Mouse (Mus musculus) megakaryocyte, embryonic 14.5 days (primary cell): Measurements from ENCODE around the gene Rnf17. TPM values are rescaled to one million over a fixed set of nuclear protein-coding genes. Genes with fewer than 3 reads are reported as not detected.
A peak's percentile ranks its signal among the peaks of the same experiment; 100 is the strongest.

Experiments
- H3K27me3 ChIP-seq: replicated peaks from 2 replicates; pipeline ENCODE3; 2012; ENCODE audit warnings: inconsistent platforms
- H3K36me3 ChIP-seq: replicated peaks from 2 replicates; pipeline ENCODE3; 2012; ENCODE audit warnings: low read length, inconsistent platforms, mixed read lengths
- H3K4me1 ChIP-seq: 2 replicates; pipeline ENCODE4 v1.6.1; 2012; ENCODE audit warnings: inconsistent platforms
- H3K4me3 ChIP-seq: replicated peaks from 2 replicates; pipeline ENCODE3; 2012; ENCODE audit warnings: moderate library complexity, mild to moderate bottlenecking, inconsistent platforms
- H3K9me3 ChIP-seq: 2 replicates; pipeline ENCODE4 v1.6.1; 2012; ENCODE audit warnings: inconsistent platforms
- FLI1 ChIP-seq: IDR thresholded peaks from 2 replicates; pipeline ENCODE4 v1.6.1; 2012; ENCODE audit warnings: low read length, inconsistent platforms, mixed read lengths
- GATA1 ChIP-seq: IDR thresholded peaks from 3 replicates; pipeline ENCODE4 v1.6.1; 2012; ENCODE audit warnings: mixed read lengths, low read length, inconsistent platforms, borderline replicate concordance
- polyA plus RNA-seq: library from polyadenylated mRNA; stranded (reverse); fragments of >175 nt; gene quantifications from 2 replicates; pipeline ENCODE4 v1.2.3, GENCODE M21; 2012; ENCODE audit warnings: low replicate concordance; ENCODE audit not compliant: insufficient read depth

The Rnf17 gene
- not detected in 2 replicates for polyA plus RNA-seq

- peaks cover 3% of the 10 kb centered on the region for H3K27me3 ChIP-seq
- TF ChIP-seq FLI1 (no peak), GATA1 (no peak)
- H3K4me3 ChIP-seq = peak within 1 kb of the TSS; percentile 71
- no peaks in the 10 kb centered on the region for H3K4me1 ChIP-seq
- H3K36me3 ChIP-seq = no peaks in the 10 kb centered on the region
- H3K9me3 ChIP-seq = 0 out of 2 replicates have a peak, but pooled peaks cover 3% of the 10 kb centered on the region
These were observed at the start of gene Rnf17 for GRCm38 (mm10) chr14:56402311-56403071. Gene Rnf17, plus strand, starts transcription at chr14:56402581.

- Histone ChIP-seq H3K36me3 (no peaks in the 10 kb centered on the region), H3K4me3 (no peak overlapping the region), H3K9me3 (no peaks in the 10 kb centered on the region), H3K27me3 (peaks cover 31% of the 10 kb centered on the region), H3K4me1 (no peaks in the 10 kb centered on the region)
- TF ChIP-seq GATA1 (no peak), FLI1 (no peak)
These were observed 47.6 kb upstream of the Rnf17 start for GRCm38 (mm10) chr14:56354803-56355202.

- H3K9me3 ChIP-seq = no peaks in the 10 kb centered on the region
- no peak overlapping the region for H3K4me3 ChIP-seq
- no peaks in the 10 kb centered on the region for H3K4me1 ChIP-seq
- TF ChIP-seq FLI1 = no peak
- no peak for TF ChIP-seq GATA1
- H3K36me3 ChIP-seq = no peaks in the 10 kb centered on the region
- H3K27me3 ChIP-seq = peaks cover 31% of the 10 kb centered on the region
These were observed 47.0 kb upstream of the Rnf17 start for GRCm38 (mm10) chr14:56355396-56355795.

- Histone ChIP-seq H3K27me3 (peaks cover 28% of the 10 kb centered on the region), H3K4me3 (no peak overlapping the region), H3K9me3 (no peaks in the 10 kb centered on the region), H3K36me3 (no peaks in the 10 kb centered on the region), H3K4me1 (no peaks in the 10 kb centered on the region)
- TF ChIP-seq GATA1 (no peak), FLI1 (no peak)
These were observed 46.2 kb upstream of the Rnf17 start for GRCm38 (mm10) chr14:56356196-56356595.

GRCm38 (mm10) chr14:56358422-56358821 is 44.0 kb upstream of the Rnf17 start:
- H3K4me3 ChIP-seq = no peak overlapping the region
- TF ChIP-seq GATA1 (no peak), FLI1 (no peak)
- no peaks in the 10 kb centered on the region for H3K36me3 ChIP-seq
- no peaks in the 10 kb centered on the region for H3K4me1 ChIP-seq
- H3K27me3 ChIP-seq = peaks cover 43% of the 10 kb centered on the region
- H3K9me3 ChIP-seq = no peaks in the 10 kb centered on the region

- no peak for TF ChIP-seq GATA1
- no peak for TF ChIP-seq FLI1
- no peak overlapping the region for H3K4me3 ChIP-seq
- no peaks in the 10 kb centered on the region for H3K9me3 ChIP-seq
- peaks cover 45% of the 10 kb centered on the region for H3K27me3 ChIP-seq
- H3K36me3 ChIP-seq = no peaks in the 10 kb centered on the region
- no peaks in the 10 kb centered on the region for H3K4me1 ChIP-seq
These were observed 43.2 kb upstream of the Rnf17 start for GRCm38 (mm10) chr14:56359131-56359530.

- Histone ChIP-seq H3K27me3 (peaks cover 75% of the 10 kb centered on the region), H3K4me3 (peak within 1 kb of the TSS; percentile 21), H3K4me1 (peaks cover 7% of the 10 kb centered on the region; the same call in 1 of the 2 replicates), H3K9me3 (no peaks in the 10 kb centered on the region), H3K36me3 (no peaks in the 10 kb centered on the region)
- TF ChIP-seq GATA1 = no peak
- no peak for TF ChIP-seq FLI1
These were observed 37.6 kb upstream of the Rnf17 start, which contains the start of gene Atp12a for GRCm38 (mm10) chr14:56364711-56365237. Gene Atp12a, plus strand, starts transcription at chr14:56365068.

- TF ChIP-seq GATA1 = no peak
- Histone ChIP-seq H3K27me3 (peaks cover 70% of the 10 kb centered on the region), H3K4me1 (peaks cover 7% of the 10 kb centered on the region; the same call in 1 of the 2 replicates), H3K9me3 (no peaks in the 10 kb centered on the region), H3K36me3 (no peaks in the 10 kb centered on the region), H3K4me3 (peak overlapping the region; percentile 21)
These were observed 37.1 kb upstream of the Rnf17 start for GRCm38 (mm10) chr14:56365292-56365691.

- H3K36me3 ChIP-seq = no peaks in the 10 kb centered on the region
- no peak for TF ChIP-seq GATA1
- TF ChIP-seq FLI1 = no peak
- no peak overlapping the region for H3K4me3 ChIP-seq
- no peaks in the 10 kb centered on the region for H3K9me3 ChIP-seq
- peaks cover 73% of the 10 kb centered on the region for H3K27me3 ChIP-seq
- peaks cover 7% of the 10 kb centered on the region; the same call in 1 of the 2 replicates for H3K4me1 ChIP-seq
These were observed 35.7 kb upstream of the Rnf17 start for GRCm38 (mm10) chr14:56366712-56367111.

GRCm38 (mm10) chr14:56368834-56369233 is 33.5 kb upstream of the Rnf17 start:
- Histone ChIP-seq H3K36me3 (no peaks in the 10 kb centered on the region), H3K9me3 (no peaks in the 10 kb centered on the region), H3K4me3 (no peak overlapping the region), H3K4me1 (peaks cover 8% of the 10 kb centered on the region; the same call in 1 of the 2 replicates), H3K27me3 (peaks cover 67% of the 10 kb centered on the region)
- TF ChIP-seq GATA1 (no peak), FLI1 (no peak)
